Mouse (Mus musculus) bone marrow, adult 2 months (tissue): Measurements from ENCODE around the gene Mns1.

Experiments used
- CTCF ChIP-seq: fragments of 200-500 bp; IDR thresholded peaks from 2 replicates; pipeline ENCODE4 v1.5.1; 2011; ENCODE audit warnings: low read length, control low read depth; ENCODE audit not compliant: control insufficient read depth, insufficient read depth
- POLR2A ChIP-seq: fragments of 200-500 bp; IDR thresholded peaks from 2 replicates; pipeline ENCODE4 v1.6.1; 2011; ENCODE audit warnings: low read depth, mild to moderate bottlenecking, control low read depth, low read length, borderline replicate concordance; ENCODE audit not compliant: control insufficient read depth

DNA sequence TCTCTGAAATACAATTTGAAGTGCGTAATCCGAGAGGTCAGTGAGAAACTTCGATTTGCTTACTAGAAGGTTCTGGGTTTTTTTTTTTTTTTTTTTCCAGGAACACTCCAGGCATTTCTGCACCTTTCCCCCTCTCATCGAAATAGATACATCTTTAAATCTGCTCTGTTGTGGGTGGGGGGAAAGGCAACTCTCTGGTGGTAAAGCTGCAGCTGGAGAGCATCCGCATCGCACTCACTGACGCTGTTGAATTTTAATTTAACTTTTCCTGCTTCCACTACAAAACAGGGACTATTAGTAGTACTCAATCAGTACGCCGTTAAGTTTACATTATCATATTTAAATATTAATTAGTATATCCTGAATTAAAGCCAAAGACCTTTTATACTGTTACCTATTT is 938 bp downstream of the Mns1 start:
- TF ChIP-seq CTCF (no peak), POLR2A (no peak)
